Mouse (Mus musculus) MEL (cell line): ENCODE data around the gene Fam173b. TPM values are rescaled to one million over a fixed set of nuclear protein-coding genes. Genes with fewer than 3 reads are reported as not detected.

Source experiments
- DNase-seq: peaks from one replicate; pipeline ENCODE4 v3.0.0; 2011; ENCODE audit warnings: low read depth, low spot score
- H3K27ac ChIP-seq: 2 replicates; pipeline ENCODE4 v1.5.1; 2012; ENCODE audit warnings: low read depth, mild to moderate bottlenecking, control low read depth, low read length, moderate library complexity; ENCODE audit not compliant: control insufficient read depth
- H3K27me3 ChIP-seq, 2 experiments: fragments of 150-350 bp in 1 of 2; sonication (generic) in 1 of 2; 2 replicates each; pipeline ENCODE4 v1.6.1; 2012; ENCODE audit warnings: low read length in 2 of 2, mild to moderate bottlenecking in 2 of 2, improper control_type of control experiment in 1 of 2, moderate library complexity in 1 of 2; ENCODE audit not compliant: insufficient read depth in 2 of 2, control insufficient read depth in 1 of 2
- H3K36me3 ChIP-seq, 2 experiments: 2 replicates each; pipeline ENCODE4 v1.6.1; 2012 to 2014; ENCODE audit warnings: low read length in 2 of 2, improper control_type of control experiment in 1 of 2, inconsistent platforms in 1 of 2, mild to moderate bottlenecking in 1 of 2; ENCODE audit not compliant: insufficient read depth in 2 of 2, control insufficient read depth in 1 of 2
- H3K4me1 ChIP-seq, 2 experiments: fragments of 150-350 bp in 1 of 2; sonication (generic) in 1 of 2; 2 replicates each; pipeline ENCODE4 v1.6.1; 2012; ENCODE audit warnings: low read length in 2 of 2, improper control_type of control experiment in 1 of 2, mild to moderate bottlenecking in 1 of 2; ENCODE audit not compliant: insufficient read depth in 2 of 2, control insufficient read depth in 1 of 2
- H3K4me3 ChIP-seq, 2 experiments: fragments of 150-350 bp in 1 of 2; sonication (generic) in 1 of 2; 2 replicates each; pipeline ENCODE4 v1.5.1; 2012; ENCODE audit warnings: low read depth in 2 of 2, low read length in 2 of 2, mild to moderate bottlenecking in 2 of 2, moderate library complexity in 2 of 2, control low read depth in 1 of 2, improper control_type of control experiment in 1 of 2; ENCODE audit not compliant: control insufficient read depth in 1 of 2, insufficient read depth in 1 of 2
- H3K79me2 ChIP-seq: 2 replicates; pipeline ENCODE4 v1.6.1; 2012; ENCODE audit warnings: mild to moderate bottlenecking, low read length, moderate library complexity; ENCODE audit not compliant: control insufficient read depth, poor library complexity, insufficient read depth
- H3K9ac ChIP-seq: 2 replicates; pipeline ENCODE4 v1.6.1; 2012; ENCODE audit warnings: low read depth, mild to moderate bottlenecking, control low read depth, low read length, moderate library complexity; ENCODE audit not compliant: control insufficient read depth, poor library complexity, severe bottlenecking
- H3K9me3 ChIP-seq: fragments of 150-350 bp; sonication (generic); replicated peaks from 2 replicates; pipeline ENCODE4 v1.6.1; 2012; ENCODE audit warnings: mild to moderate bottlenecking, low read length, improper control_type of control experiment, moderate library complexity; ENCODE audit not compliant: insufficient read depth
- BHLHE40 ChIP-seq: IDR thresholded peaks from 2 replicates; pipeline ENCODE4 v1.6.1; 2012; ENCODE audit warnings: low read depth, mild to moderate bottlenecking, inconsistent platforms, low read length, improper control_type of control experiment, borderline replicate concordance
- CHD2 ChIP-seq: IDR thresholded peaks from 2 replicates; pipeline ENCODE4 v1.6.1; 2011; ENCODE audit warnings: low read length, improper control_type of control experiment
- CTCF ChIP-seq, 3 experiments: IDR thresholded peaks in 2 of 3; conservative IDR thresholded peaks in 1 of 3; 2 replicates each; pipeline ENCODE4 v1.5.1; 2011 to 2012; ENCODE audit warnings: low read length in 3 of 3, low read depth in 2 of 3, mild to moderate bottlenecking in 2 of 3, improper control_type of control experiment in 1 of 3, inconsistent platforms in 1 of 3, mixed read lengths in 1 of 3, moderate library complexity in 1 of 3; ENCODE audit not compliant: control insufficient read depth in 1 of 3, insufficient read depth in 1 of 3, poor library complexity in 1 of 3, severe bottlenecking in 1 of 3
- EP300 ChIP-seq, 2 experiments: IDR thresholded peaks; 2 replicates each; pipeline ENCODE4 v1.6.1; 2011; ENCODE audit warnings: improper control_type of control experiment in 2 of 2, low read length in 2 of 2, low read depth in 1 of 2, mild to moderate bottlenecking in 1 of 2
- GATA1 ChIP-seq: IDR thresholded peaks from 2 replicates; pipeline ENCODE4 v1.6.1; 2011; ENCODE audit warnings: low read depth, low read length, improper control_type of control experiment
- HCFC1 ChIP-seq: IDR thresholded peaks from 2 replicates; pipeline ENCODE4 v1.6.1; 2012; ENCODE audit warnings: low read depth, mild to moderate bottlenecking, inconsistent platforms, low read length, improper control_type of control experiment, moderate library complexity
- JUND ChIP-seq: IDR thresholded peaks from 2 replicates; pipeline ENCODE4 v1.6.1; 2011; ENCODE audit warnings: low read depth, mild to moderate bottlenecking, improper control_type of control experiment, low read length
- KAT2A ChIP-seq: conservative IDR thresholded peaks from 2 replicates; pipeline ENCODE4 v1.6.1; 2012; ENCODE audit warnings: low read depth, low read length, improper control_type of control experiment, inconsistent platforms
- MAFK ChIP-seq: IDR thresholded peaks from 2 replicates; pipeline ENCODE4 v1.6.1; 2011; ENCODE audit warnings: low read depth, mild to moderate bottlenecking, low read length, improper control_type of control experiment, borderline replicate concordance
- MAX ChIP-seq: IDR thresholded peaks from 2 replicates; pipeline ENCODE4 v1.6.1; 2011; ENCODE audit warnings: low read length, improper control_type of control experiment
- MEF2A ChIP-seq: IDR thresholded peaks from 2 replicates; pipeline ENCODE4 v1.6.1; 2014; ENCODE audit warnings: low read depth, mild to moderate bottlenecking, inconsistent platforms, low read length, improper control_type of control experiment; ENCODE audit not compliant: poor library complexity, insufficient replicate concordance, severe bottlenecking; ENCODE audit errors: extremely low read depth
- MYC ChIP-seq: IDR thresholded peaks from 2 replicates; pipeline ENCODE4 v1.6.1; 2011; ENCODE audit warnings: low read depth, mild to moderate bottlenecking, low read length, improper control_type of control experiment, moderate library complexity
- NELFE ChIP-seq: IDR thresholded peaks from 2 replicates; pipeline ENCODE4 v1.6.1; 2011; ENCODE audit warnings: low read depth, low read length, improper control_type of control experiment
- NRF1 ChIP-seq: IDR thresholded peaks from 2 replicates; pipeline ENCODE4 v1.6.1; 2014; ENCODE audit warnings: low read depth, mild to moderate bottlenecking, inconsistent platforms, low read length, improper control_type of control experiment, moderate library complexity; ENCODE audit not compliant: poor library complexity, insufficient read depth, severe bottlenecking
- POLR2A ChIP-seq, 2 experiments: IDR thresholded peaks; 2 replicates each; pipeline ENCODE4 v1.6.1; 2011 to 2012; ENCODE audit warnings: low read length in 2 of 2, mild to moderate bottlenecking in 2 of 2, control low read depth in 1 of 2, improper control_type of control experiment in 1 of 2, low read depth in 1 of 2, moderate library complexity in 1 of 2; ENCODE audit not compliant: control insufficient read depth in 1 of 2, insufficient read depth in 1 of 2, poor library complexity in 1 of 2
- POLR2AphosphoS2 ChIP-seq: IDR thresholded peaks from 2 replicates; pipeline ENCODE4 v1.6.1; 2011; ENCODE audit warnings: low read length, improper control_type of control experiment
- RAD21 ChIP-seq: IDR thresholded peaks from 2 replicates; pipeline ENCODE4 v1.6.1; 2011; ENCODE audit warnings: mild to moderate bottlenecking, low read depth, low read length, improper control_type of control experiment
- RCOR1 ChIP-seq: IDR thresholded peaks from 2 replicates; pipeline ENCODE4 v1.6.1; 2012; ENCODE audit warnings: low read depth, mild to moderate bottlenecking, inconsistent platforms, low read length, improper control_type of control experiment
- SMC3 ChIP-seq: IDR thresholded peaks from 2 replicates; pipeline ENCODE4 v1.6.1; 2011; ENCODE audit warnings: low read depth, low read length, improper control_type of control experiment
- TAL1 ChIP-seq: IDR thresholded peaks from 2 replicates; pipeline ENCODE4 v1.6.1; 2012; ENCODE audit warnings: mild to moderate bottlenecking, inconsistent platforms, low read length, moderate library complexity, mixed read lengths
- TBP ChIP-seq: IDR thresholded peaks from 2 replicates; pipeline ENCODE4 v1.8.0; 2011; ENCODE audit warnings: low read depth, low read length, improper control_type of control experiment
- UBTF ChIP-seq: IDR thresholded peaks from 2 replicates; pipeline ENCODE4 v1.6.1; 2012; ENCODE audit warnings: low read depth, mild to moderate bottlenecking, inconsistent platforms, low read length, improper control_type of control experiment, moderate library complexity, borderline replicate concordance; ENCODE audit not compliant: insufficient read depth
- ZC3H11A ChIP-seq: IDR thresholded peaks from 2 replicates; pipeline ENCODE4 v1.6.1; 2012; ENCODE audit warnings: low read depth, mild to moderate bottlenecking, inconsistent platforms, low read length, improper control_type of control experiment
- polyA plus RNA-seq, 2 experiments: library from polyadenylated mRNA; stranded (reverse) in 1 of 2; unstranded in 1 of 2; fragments of >175 nt in 1 of 2; fragments of >200 nt in 1 of 2; gene quantifications; 2 replicates each; pipeline versions ENCODE4 v1.2.1 to v1.2.4; 2012; ENCODE audit warnings: low replicate concordance in 2 of 2, low read depth in 1 of 2; ENCODE audit not compliant: insufficient read length in 2 of 2, insufficient read depth in 1 of 2, missing spikeins in 1 of 2
- total RNA-seq: library from RNA; depleted of rRNA; stranded (reverse); fragments of 300-350 nt; gene quantifications from 2 replicates; pipeline ENCODE4 v1.2.3, GENCODE M21; 2012

The Fam173b gene
- total and polyA plus RNA-seq, 3 experiments: 21.0 to 29.2 TPM; not detected in 1

GRCm38 (mm10) chr15:31611027-31611426 lies 9.4 kb downstream of the Fam173b start:
- H3K4me3 ChIP-seq: no peak overlapping the region
- H3K79me2 ChIP-seq: no peaks in the 10 kb centered on the region
- peaks cover 1 to 15% of the 10 kb centered on the region in 2 experiments; a peak in 3 of 4 replicates for H3K36me3 ChIP-seq
- TF ChIP-seq ZC3H11A (peak; percentile 25; the same call in 1 of the 2 replicates), SMC3 (peak; percentile 37), TBP (no peak), EP300 (IDR thresholded peaks at IDR 0.05; ENCODE audit: low read depth in 1 of 2, low read length in 2 of 2) (no peak), MEF2A (no peak), CTCF (IDR thresholded peaks at IDR 0.05 in 2 of 3, conservative IDR thresholded peaks at IDR 0.05 in 1 of 3; ENCODE audit: control insufficient read depth in 1 of 3, insufficient read depth in 1 of 3, low read depth in 2 of 3, low read length in 3 of 3, poor library complexity in 1 of 3, severe bottlenecking in 1 of 3) (peak; percentile 22 to 46 (median 37)), GATA1 (no peak), RAD21 (peak; percentile 49)
- no peaks in the 10 kb centered on the region for H3K27me3 ChIP-seq
- no peak overlapping the region for H3K27ac ChIP-seq
- no peaks in the 10 kb centered on the region for H3K9me3 ChIP-seq
- no peak for DNase-seq
- H3K4me1 ChIP-seq: peaks cover 12 to 21% of the 10 kb centered on the region in 2 experiments
- H3K9ac ChIP-seq: no peak overlapping the region

GRCm38 (mm10) chr15:31611976-31612375 lies 10.3 kb downstream of the Fam173b start:
- no peak overlapping the region for H3K27ac ChIP-seq
- no peaks in the 10 kb centered on the region for H3K9me3 ChIP-seq
- no peaks in the 10 kb centered on the region for H3K79me2 ChIP-seq
- no peak overlapping the region for H3K4me3 ChIP-seq
- H3K36me3 ChIP-seq: peaks cover 1 to 15% of the 10 kb centered on the region in 2 experiments; a peak in 3 of 4 replicates
- no peaks in the 10 kb centered on the region for H3K27me3 ChIP-seq
- H3K4me1 ChIP-seq: peaks cover 12 to 21% of the 10 kb centered on the region in 2 experiments
- H3K9ac ChIP-seq: no peak overlapping the region
- DNase-seq: no peak
- TF ChIP-seq MAFK (no peak), SMC3 (no peak), TBP (no peak), JUND (no peak), TAL1 (no peak), NRF1 (no peak)
- TF ChIP-seq, all 39 proteins: peak for 0

- Histone ChIP-seq H3K4me3 (peak overlapping the region; percentile 8 to 44), H3K27me3 (no peaks in the 10 kb centered on the region), H3K9me3 (no peaks in the 10 kb centered on the region), H3K79me2 (no peaks in the 10 kb centered on the region), H3K4me1 (peaks cover 12 to 21% of the 10 kb centered on the region in 2 experiments), H3K27ac (peak overlapping the region; percentile 81), H3K9ac (peak overlapping the region; percentile 40), H3K36me3 (peaks cover 1 to 15% of the 10 kb centered on the region in 2 experiments; a peak in 3 of 4 replicates)
- DNase-seq: peak; percentile 88
- TF ChIP-seq MAX (peak; percentile 41; the same call in 1 of the 2 replicates), NELFE (no peak), RAD21 (no peak), POLR2A (IDR thresholded peaks at IDR 0.05; ENCODE audit: control insufficient read depth in 1 of 2, insufficient read depth in 1 of 2, low read depth in 1 of 2, low read length in 2 of 2, poor library complexity in 1 of 2) (0 out of 4 replicates have a peak, but pooled peaks of 1 of the 2 experiments have one; percentile 25), RCOR1 (no peak; the same call in 1 of the 2 replicates), POLR2AphosphoS2 (no peak), MEF2A (no peak), CHD2 (no peak), KAT2A (no peak), TAL1 (peak; percentile 38), UBTF (no peak), MYC (peak; percentile 94), CTCF (IDR thresholded peaks at IDR 0.05 in 2 of 3, conservative IDR thresholded peaks at IDR 0.05 in 1 of 3; ENCODE audit: control insufficient read depth in 1 of 3, insufficient read depth in 1 of 3, low read depth in 2 of 3, low read length in 3 of 3, poor library complexity in 1 of 3, severe bottlenecking in 1 of 3) (no peak), HCFC1 (no peak; the same call in 1 of the 2 replicates), BHLHE40 (0 out of 2 replicates have a peak, but pooled peaks have one; percentile 56)
Measured at GRCm38 (mm10) chr15:31613826-31614453, 12.3 kb downstream of the Fam173b start.
